Mouse (Mus musculus) bone marrow, adult 2 months (tissue): Measurements from ENCODE around the gene Stip1.

Experiments
- CTCF ChIP-seq: fragments of 200-500 bp; IDR thresholded peaks from 2 replicates; pipeline ENCODE4 v1.5.1; 2011; ENCODE audit warnings: low read length, control low read depth; ENCODE audit not compliant: control insufficient read depth, insufficient read depth
- POLR2A ChIP-seq: fragments of 200-500 bp; IDR thresholded peaks from 2 replicates; pipeline ENCODE4 v1.6.1; 2011; ENCODE audit warnings: low read depth, mild to moderate bottlenecking, control low read depth, low read length, borderline replicate concordance; ENCODE audit not compliant: control insufficient read depth

DNA sequence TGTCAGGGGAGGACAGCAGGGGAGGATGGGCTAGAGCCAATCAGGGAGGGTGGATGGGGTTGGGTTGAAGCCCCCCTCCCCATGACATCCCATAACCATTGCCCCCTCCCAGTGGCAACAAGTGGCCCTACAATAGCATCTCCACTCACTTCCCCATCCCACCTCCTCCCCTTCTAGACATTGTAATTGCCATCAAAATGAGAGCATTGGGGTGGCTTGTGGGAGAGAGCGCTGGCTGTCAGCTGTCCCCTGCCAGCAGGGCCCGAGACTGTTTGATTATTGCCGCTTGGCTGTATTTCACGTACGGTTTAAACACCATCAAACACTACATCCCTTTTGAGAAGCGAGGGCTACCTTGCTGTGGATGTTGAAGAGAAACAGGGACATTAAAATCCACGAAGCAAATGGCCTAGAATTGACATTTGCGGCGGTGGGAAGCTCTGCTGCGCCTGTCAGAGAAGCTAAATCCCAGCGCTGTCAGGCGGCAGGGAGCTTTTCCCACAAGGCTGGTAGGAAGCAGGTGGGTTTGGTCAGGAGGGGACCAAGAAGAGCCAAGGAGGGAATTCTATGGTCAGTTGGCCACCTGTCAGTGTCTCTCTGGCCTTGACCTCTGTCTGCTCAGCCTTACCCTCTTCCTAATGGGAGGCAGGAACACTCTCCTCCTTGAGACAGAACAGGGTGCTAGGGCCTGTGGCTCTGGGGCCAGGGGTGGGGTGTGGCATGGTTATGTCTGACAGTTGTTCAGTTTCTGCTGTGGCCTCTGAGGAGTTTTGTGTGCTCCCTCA is 34.4 kb upstream of the Stip1 start:
- TF ChIP-seq CTCF (no peak), POLR2A (no peak)
